Mouse (Mus musculus) stomach, postnatal 0 days (tissue): ENCODE data around the gene Adora3. TPM values are rescaled to one million over a fixed set of nuclear protein-coding genes. Genes with fewer than 3 reads are reported as not detected.

ENCODE experiments used
- ATAC-seq: fragments of 200-750 bp; cut with Nextera tagmentation; 2 replicates; pipeline ENCODE4 v1.8.0; 2017; ENCODE audit not compliant: low FRiP score, low TSS enrichment
- DNase-seq: peaks from one replicate; pipeline ENCODE4 v3.0.0-alpha.2; 2016; ENCODE audit warnings: low spot score
- H3K27ac ChIP-seq: fragments of 300-500 bp; sonication (generic); replicated peaks from 2 replicates; pipeline ENCODE4 v1.5.1; 2014; ENCODE audit warnings: mild to moderate bottlenecking, control low read depth
- H3K27me3 ChIP-seq: fragments of 300-500 bp; sonication (generic); 2 replicates; pipeline ENCODE4 v1.6.1; 2014; ENCODE audit warnings: low read length; ENCODE audit not compliant: control insufficient read depth, insufficient read depth
- H3K36me3 ChIP-seq: fragments of 300-500 bp; sonication (generic); 2 replicates; pipeline ENCODE4 v1.6.1; 2014; ENCODE audit warnings: low read length, mixed read lengths; ENCODE audit not compliant: control insufficient read depth, insufficient read depth
- H3K4me1 ChIP-seq: fragments of 300-500 bp; sonication (generic); replicated peaks from 2 replicates; pipeline ENCODE4 v1.6.1; 2014; ENCODE audit warnings: antibody characterized with exemption; ENCODE audit not compliant: control insufficient read depth, insufficient read depth
- H3K4me2 ChIP-seq: fragments of 300-500 bp; sonication (generic); replicated peaks from 2 replicates; pipeline ENCODE4 v1.6.1; 2014; ENCODE audit warnings: low read depth, mild to moderate bottlenecking, control low read depth, moderate library complexity
- H3K4me3 ChIP-seq: fragments of 300-500 bp; sonication (generic); 2 replicates; pipeline ENCODE4 v1.5.1; 2014; ENCODE audit warnings: low read depth, low read length, control low read depth
- H3K9ac ChIP-seq: fragments of 300-500 bp; sonication (generic); 2 replicates; pipeline ENCODE4 v1.6.1; 2014; ENCODE audit warnings: mild to moderate bottlenecking, low read length, control low read depth, mixed read lengths
- H3K9me3 ChIP-seq: fragments of 300-500 bp; sonication (generic); 2 replicates; pipeline ENCODE4 v1.6.1; 2016; ENCODE audit warnings: low read length; ENCODE audit not compliant: control insufficient read depth
- CTCF ChIP-seq: IDR thresholded peaks from 2 replicates; pipeline ENCODE4 v1.5.1; 2016; ENCODE audit warnings: antibody characterized with exemption, low read depth, mild to moderate bottlenecking, moderate library complexity
- EP300 ChIP-seq: optimal IDR thresholded peaks from 2 replicates; pipeline ENCODE3; 2016; ENCODE audit warnings: antibody characterized with exemption
- WGBS: fragments of 180-500 bp; shearing (Covaris S2); extraction: QIAGEN DNeasy Blood & Tissue Kit; methylation state at CpG from one replicate; pipeline ENCODE4 v1.1.7; 2014; 5-methylcytosine and 5-hydroxymethylcytosine counted together
- polyA plus RNA-seq: library from polyadenylated mRNA; unstranded; fragments of >200 nt; fragmentation: Nextera tagmentation; extraction: Ambion mirVana; gene quantifications from 2 replicates; pipeline ENCODE4 v1.2.1, GENCODE M21; 2015

The Adora3 gene
- polyA plus RNA-seq, 1 experiment from 2014 or later = 0.34 TPM

DNA sequence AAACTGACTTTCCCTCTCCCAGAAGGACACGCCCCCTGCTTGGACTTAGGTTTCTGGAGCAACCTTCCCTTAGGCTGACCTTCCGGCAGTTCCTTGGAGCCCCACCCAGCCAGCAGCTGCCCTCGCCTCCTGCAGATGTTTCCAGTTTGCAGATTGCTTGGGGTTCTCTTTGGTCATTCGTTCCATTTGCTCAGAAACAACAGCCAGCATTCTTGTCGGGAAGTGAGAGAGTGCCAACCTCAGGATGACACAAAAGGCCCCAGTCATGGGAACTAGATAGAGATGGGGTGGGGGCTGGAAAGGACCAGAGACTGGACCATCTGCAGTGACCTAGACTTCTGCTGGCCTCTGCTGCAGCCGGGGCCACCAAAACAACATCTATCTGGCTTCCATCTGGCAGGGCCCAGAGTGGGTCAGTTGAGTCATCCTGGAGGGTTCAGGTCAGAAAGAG is 23.3 kb downstream of the Adora3 start:
- WGBS = 36% methylated on average over 6 of the region's 6 CpGs
- peak; percentile 27 for ATAC-seq

DNA sequence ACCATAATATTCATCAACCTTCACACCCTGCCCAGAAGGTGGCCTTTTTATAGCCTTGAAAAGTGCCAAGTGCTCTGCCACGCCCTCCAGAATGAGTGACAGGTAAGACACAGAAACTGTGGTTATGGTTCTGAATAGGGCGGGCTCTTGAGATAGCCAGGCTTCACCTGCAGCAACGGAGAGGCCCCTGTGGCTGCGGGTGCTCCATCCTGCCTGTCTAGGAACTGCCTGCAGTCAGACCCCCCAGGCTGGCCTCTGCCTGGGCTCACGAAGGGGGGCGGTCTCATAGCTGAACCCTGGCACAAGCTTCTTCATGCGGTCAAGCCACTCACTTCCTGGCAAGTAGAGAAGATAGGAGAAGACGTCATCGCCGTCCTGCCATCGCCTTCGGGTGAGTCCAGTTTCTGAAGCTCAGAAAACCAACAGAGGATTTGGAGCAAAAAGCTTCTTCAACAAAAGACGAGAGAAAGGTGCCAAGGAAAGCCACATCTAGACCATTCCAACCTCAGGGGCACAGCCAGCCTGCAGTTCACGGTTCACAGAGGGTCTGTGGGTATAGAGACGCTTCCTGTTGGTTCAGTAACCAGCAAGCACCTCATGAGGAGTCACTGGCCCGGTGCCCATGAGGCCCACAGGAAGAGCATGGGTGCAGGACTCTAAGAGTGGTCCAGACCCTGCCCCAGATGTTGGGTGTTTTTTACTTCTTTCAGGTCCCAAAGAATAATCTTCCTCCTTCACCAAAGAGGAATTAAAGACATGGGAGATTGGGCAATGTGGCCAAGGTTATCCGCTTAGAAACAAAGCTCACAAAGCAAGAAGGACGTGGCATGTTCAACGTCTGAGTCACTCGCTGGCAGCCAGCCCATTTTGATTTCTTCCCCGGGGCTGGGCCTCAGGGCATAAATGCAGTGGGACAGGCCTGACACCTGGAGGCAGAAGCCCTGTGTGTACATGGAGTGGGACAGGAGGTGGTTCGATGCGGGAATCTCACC is 24.2 kb downstream of the Adora3 start:
- 54% methylated on average over 23 of the region's 23 CpGs for WGBS
- no peak overlapping the region for H3K9ac ChIP-seq
- H3K27ac ChIP-seq = peak overlapping the region; percentile 79
- no peaks in the 10 kb centered on the region for H3K27me3 ChIP-seq
- H3K36me3 ChIP-seq = no peaks in the 10 kb centered on the region
- H3K4me3 ChIP-seq = no peak overlapping the region
- DNase-seq (peak; percentile 97), ATAC-seq (peak; percentile 89)
- peak; percentile 95 for TF ChIP-seq CTCF
- TF ChIP-seq EP300 = no peak
- H3K4me1 ChIP-seq = peaks cover 11% of the 10 kb centered on the region
- no peaks in the 10 kb centered on the region for H3K9me3 ChIP-seq
- peak overlapping the region; percentile 0; the same call in 1 of the 2 replicates for H3K4me2 ChIP-seq

More for the DNA sequence above, 23.3 kb downstream of the Adora3 start:
- H3K27ac ChIP-seq = peak overlapping the region; percentile 79
- no peaks in the 10 kb centered on the region for H3K36me3 ChIP-seq
- no peak overlapping the region for H3K4me2 ChIP-seq
- H3K4me1 ChIP-seq = peaks cover 11% of the 10 kb centered on the region
- H3K4me3 ChIP-seq = no peak overlapping the region
- H3K9me3 ChIP-seq = no peaks in the 10 kb centered on the region
- peak; percentile 69 for DNase-seq
- TF ChIP-seq CTCF = no peak
- no peak for TF ChIP-seq EP300
- no peaks in the 10 kb centered on the region for H3K27me3 ChIP-seq
- no peak overlapping the region for H3K9ac ChIP-seq

DNA sequence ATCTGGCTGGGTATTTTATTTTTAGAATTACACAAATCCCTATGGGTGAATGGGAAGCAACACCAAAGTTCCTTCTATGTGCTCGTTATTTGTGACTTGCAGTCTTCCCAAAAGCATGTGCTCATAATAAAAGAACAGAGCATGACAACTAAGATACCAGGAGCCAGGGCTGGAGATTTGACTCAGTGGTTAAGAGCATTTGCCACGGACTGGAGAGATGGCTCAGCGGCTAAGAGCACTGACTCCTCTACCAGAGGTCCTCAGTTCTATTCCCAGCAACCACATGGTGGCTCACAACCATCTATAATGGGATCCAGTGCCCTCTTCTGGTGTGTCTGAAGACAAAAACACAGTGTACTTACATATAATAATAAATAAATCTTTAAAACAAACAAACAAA is 26.2 kb downstream of the Adora3 start:
- H3K4me2 ChIP-seq = no peak overlapping the region
- H3K9ac ChIP-seq = no peak overlapping the region
- WGBS = 84% methylated on average over 3 of the region's 3 CpGs

DNA sequence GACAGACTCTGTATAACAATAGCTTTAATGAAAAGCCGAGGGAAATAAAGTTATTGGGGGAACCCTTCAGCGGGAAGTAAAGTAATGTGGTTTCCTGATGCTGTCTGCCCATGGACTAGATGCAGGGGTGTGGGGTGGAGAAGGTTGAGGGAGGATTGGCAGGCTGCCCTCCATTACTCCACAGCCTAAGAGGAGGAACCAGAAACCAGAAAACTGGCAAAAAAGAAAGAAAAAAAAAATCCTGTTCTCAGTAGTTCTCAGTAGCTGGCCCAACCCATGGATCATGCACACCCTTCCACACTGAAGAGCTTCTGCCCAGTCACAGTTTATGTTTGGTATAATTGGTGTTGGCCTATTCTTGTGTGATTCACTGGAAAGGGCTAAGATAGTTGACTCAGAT is 27.7 kb downstream of the Adora3 start:
- Histone ChIP-seq H3K4me3 (no peak overlapping the region), H3K27ac (no peak overlapping the region), H3K9me3 (no peaks in the 10 kb centered on the region), H3K9ac (no peak overlapping the region), H3K27me3 (no peaks in the 10 kb centered on the region), H3K36me3 (no peaks in the 10 kb centered on the region), H3K4me2 (no peak overlapping the region), H3K4me1 (peaks cover 11% of the 10 kb centered on the region)
- WGBS = 55% methylated on average over 2 of the region's 2 CpGs
- TF ChIP-seq EP300 (no peak), CTCF (no peak)
- DNase-seq = no peak
- no peak for ATAC-seq

More for the DNA sequence above, 26.2 kb downstream of the Adora3 start:
- Histone ChIP-seq H3K27me3 (no peaks in the 10 kb centered on the region), H3K4me1 (peaks cover 11% of the 10 kb centered on the region), H3K4me3 (no peak overlapping the region), H3K36me3 (no peaks in the 10 kb centered on the region), H3K27ac (no peak overlapping the region), H3K9me3 (no peaks in the 10 kb centered on the region)
- TF ChIP-seq EP300 (no peak), CTCF (no peak)
- DNase-seq (no peak), ATAC-seq (no peak)

DNA sequence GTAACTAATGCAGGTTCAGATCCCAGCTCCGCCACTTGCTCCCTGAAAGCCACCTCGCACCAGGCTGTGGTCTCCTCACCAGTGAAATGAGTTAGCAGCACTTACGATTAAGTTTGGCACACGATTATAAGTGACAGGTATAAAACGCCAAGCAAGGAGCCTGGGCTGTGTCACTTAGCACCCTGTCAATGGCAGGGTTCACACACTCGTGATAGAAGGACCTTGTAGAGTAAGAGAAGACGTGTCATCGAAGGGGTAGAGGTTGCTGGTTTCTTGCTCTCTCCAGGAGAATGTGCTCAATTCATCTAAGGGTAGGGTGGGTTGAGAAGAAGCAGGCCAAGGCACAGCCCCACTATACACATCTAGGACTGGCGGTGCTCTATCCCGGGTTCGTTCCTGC is 28.2 kb downstream of the Adora3 start:
- no peaks in the 10 kb centered on the region for H3K36me3 ChIP-seq
- TF ChIP-seq EP300 (no peak), CTCF (no peak)
- ATAC-seq = no peak
- 89% methylated on average over 11 of the region's 11 CpGs for WGBS
- H3K27me3 ChIP-seq = no peaks in the 10 kb centered on the region
- no peak for DNase-seq
- peaks cover 11% of the 10 kb centered on the region for H3K4me1 ChIP-seq
- H3K9me3 ChIP-seq = no peaks in the 10 kb centered on the region
- no peak overlapping the region for H3K4me3 ChIP-seq
- no peak overlapping the region for H3K9ac ChIP-seq
- H3K4me2 ChIP-seq = no peak overlapping the region
- no peak overlapping the region for H3K27ac ChIP-seq

DNA sequence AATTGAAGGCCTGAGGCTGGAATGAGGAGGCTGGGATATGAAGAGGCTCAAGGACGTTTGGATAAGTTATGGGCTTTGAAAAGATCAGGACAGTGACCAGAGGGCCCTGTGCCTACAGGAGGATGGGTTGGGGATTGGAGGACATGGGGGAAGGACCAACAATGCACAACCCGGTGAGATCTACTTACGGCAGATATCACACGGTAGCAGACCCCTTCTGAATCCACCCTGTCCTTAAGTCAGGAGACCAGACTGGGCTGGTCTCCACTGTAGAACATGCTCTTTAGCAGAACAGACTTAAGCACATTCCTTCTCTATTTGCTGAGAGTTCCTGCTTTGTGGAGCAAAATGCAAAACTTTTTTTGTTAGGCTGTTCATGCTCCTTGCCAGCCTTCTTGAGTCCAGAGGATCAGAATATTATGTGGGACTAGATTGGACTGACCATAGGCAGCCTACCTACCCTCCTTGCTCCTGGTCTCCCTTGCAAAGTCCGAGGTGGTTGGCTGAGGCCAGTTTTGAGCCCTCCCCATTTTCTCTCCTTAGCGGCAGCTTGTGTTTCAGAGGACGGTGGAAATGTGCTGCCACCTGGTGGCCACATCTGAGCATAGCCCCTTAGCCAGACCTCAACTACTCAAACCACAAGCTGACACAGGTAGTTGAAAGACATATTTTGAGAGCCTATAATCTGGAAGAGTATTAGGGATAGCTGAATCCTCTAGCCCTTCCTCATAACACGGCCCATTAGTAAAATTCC is 28.9 kb downstream of the Adora3 start:
- H3K4me1 ChIP-seq = peaks cover 5% of the 10 kb centered on the region; the same call in 1 of the 2 replicates
- 39% methylated on average over 8 of the region's 8 CpGs for WGBS
- H3K4me2 ChIP-seq = no peak overlapping the region
- no peaks in the 10 kb centered on the region for H3K9me3 ChIP-seq
- DNase-seq = peak; percentile 86
- no peak overlapping the region for H3K4me3 ChIP-seq
- ATAC-seq = no peak; the same call in 1 of the 2 replicates
- H3K27me3 ChIP-seq = no peaks in the 10 kb centered on the region
- no peaks in the 10 kb centered on the region for H3K36me3 ChIP-seq
- H3K9ac ChIP-seq = no peak overlapping the region
- H3K27ac ChIP-seq = no peak overlapping the region
- TF ChIP-seq EP300 = no peak
- peak; percentile 96 for TF ChIP-seq CTCF
